Mouse (Mus musculus): ENCODE measurements around the gene Pcca.

The Pcca gene

GRCm38 (mm10) chr14:122936460-122936859 is 402.3 kb downstream of the Pcca start:
- DNase-seq (ENCODE audit: low spot score): no peak

Data from T-cell, adult 2 months (primary cell).